Mouse (Mus musculus) kidney, postnatal 4 days (tissue): Measurements from ENCODE around the gene Gas2l1.

Experiments used
- DNase-seq, 2 experiments: peaks; one replicate each; pipeline ENCODE4 v3.0.0; 2021; ENCODE audit warnings: mixed read lengths in 2 of 2

Gas2l1 gene

DNA sequence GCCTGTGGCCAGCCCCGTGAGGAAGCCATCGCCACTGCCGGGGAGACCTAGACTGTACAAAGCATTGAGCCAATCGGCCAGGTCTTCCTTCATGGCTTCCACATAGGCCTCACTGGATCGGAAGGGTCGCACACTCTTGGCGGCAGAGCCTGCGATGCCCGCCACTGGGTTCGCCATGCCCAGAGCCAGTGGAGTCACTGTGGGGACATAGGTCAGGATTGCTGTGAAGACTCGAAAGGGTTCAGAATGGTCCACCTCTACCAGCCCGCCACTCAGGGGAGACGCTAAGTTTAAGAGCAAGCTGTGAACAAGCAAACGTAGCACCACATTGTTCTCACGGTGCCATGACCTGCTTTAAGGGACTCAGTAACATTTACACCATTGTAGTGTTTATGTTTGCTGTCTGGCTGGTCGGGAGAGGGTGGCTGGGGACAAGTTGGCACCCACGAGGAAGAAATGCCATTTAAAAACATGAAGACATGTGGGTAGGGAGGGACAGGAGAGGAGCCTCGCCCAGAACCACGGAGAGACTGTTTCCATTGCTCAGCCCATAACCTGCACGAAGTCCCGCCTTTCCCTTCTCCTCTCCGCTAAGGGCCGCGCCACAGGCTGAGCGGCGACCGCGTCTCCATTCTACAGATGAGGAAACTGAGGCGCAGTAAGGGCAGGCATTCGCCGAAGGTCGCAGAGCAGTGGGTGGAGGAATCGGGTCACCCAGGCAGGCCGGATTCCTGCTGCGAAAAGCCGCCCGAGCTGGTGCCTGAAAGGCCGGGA, 658 bp downstream of the Gas2l1 start:
- DNase-seq = peak in 1 of 2 experiments; percentile 33

DNA sequence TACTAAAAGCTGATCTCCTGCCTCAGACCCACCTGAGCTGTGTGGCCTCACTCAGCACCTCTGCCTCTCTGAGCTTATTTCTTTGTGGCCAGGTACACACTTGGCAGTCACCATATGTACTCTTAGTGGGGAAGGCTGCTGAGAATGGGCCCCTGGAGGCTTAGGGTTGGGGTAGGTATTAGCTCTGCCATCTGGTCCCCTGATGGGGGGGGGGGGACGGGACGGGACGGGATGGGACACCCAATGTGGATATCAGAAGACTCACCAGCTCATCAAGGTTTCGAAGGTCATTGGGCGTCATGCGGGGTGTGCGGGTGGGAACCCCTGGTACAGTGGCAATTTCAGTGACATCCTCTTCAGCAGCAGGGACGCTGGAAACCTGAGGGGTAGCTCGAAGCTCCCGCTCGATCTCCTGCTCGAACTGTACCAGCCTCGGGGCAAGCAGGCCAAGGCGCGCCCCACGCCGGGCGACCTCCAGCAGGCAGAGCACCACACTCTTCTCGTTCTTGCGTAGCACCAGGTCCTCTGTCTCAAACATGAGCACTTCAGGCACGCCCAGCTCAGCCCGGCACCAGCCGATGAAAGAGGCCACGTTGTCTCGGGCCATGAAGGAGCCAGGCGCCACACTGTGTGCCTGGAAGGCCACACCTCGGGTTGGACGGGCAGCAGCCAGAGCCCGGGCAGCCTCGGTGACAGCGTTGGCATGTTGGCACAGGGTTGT, 1.4 kb downstream of the Gas2l1 start:
- no peak for DNase-seq

GRCm38 (mm10) chr11:5062860-5063505, 2.1 kb downstream of the Gas2l1 start:
- no peak for DNase-seq

DNA sequence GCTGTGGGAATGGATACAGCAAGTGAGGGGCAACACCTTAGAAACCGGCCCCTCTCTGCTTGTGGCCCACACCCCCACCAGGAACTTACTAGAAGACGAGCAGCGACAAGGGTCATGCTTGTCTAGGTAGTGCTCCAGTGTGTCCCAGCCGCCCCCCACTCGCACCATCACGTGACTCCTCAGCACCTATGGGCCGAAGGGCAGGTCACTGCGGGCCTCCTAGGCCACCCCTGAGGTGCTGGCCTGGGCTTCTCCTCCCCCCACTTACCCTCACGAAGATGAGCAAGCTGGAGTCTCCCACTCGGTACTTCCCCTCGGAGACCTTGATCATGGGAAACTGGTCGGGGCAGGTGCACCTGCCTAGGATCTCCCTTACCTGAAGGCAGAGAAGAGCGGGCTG, 2.8 kb downstream of the Gas2l1 start:
- peak in 1 of 2 experiments; percentile 30 for DNase-seq

GRCm38 (mm10) chr11:5061413-5062139, 3.6 kb downstream of the Gas2l1 start:
- peak; percentile 93 to 95 for DNase-seq

GRCm38 (mm10) chr11:5060756-5061412, 4.2 kb downstream of the Gas2l1 start:
- no peak for DNase-seq

- DNase-seq = peak; percentile 54 to 65
These were observed 5.4 kb downstream of the Gas2l1 start for GRCm38 (mm10) chr11:5059704-5060156.

GRCm38 (mm10) chr11:5059230-5059629, 5.9 kb downstream of the Gas2l1 start:
- DNase-seq = peak in 1 of 2 experiments; percentile 41

DNA sequence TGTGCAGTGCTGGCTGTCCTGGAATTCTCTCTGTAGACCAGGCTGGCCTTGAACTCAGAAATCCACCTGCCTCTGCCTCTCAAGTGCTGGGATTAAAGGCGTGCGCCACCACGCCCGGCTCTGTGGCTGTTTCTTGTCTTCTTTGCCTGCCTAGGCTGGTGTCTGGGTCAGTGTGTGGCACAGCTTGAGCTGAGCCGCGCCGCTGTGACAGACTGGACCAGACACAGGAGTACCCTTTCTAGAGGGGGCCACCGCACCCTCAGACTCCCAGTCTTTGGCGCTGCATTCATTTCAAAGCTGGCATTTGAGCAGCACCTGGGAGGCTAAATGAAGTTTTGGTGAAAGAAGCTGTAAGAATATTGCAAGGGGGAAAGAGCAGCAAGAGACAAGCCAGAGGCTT, 6.3 kb downstream of the Gas2l1 start:
- peak in 1 of 2 experiments; percentile 29 for DNase-seq

DNA sequence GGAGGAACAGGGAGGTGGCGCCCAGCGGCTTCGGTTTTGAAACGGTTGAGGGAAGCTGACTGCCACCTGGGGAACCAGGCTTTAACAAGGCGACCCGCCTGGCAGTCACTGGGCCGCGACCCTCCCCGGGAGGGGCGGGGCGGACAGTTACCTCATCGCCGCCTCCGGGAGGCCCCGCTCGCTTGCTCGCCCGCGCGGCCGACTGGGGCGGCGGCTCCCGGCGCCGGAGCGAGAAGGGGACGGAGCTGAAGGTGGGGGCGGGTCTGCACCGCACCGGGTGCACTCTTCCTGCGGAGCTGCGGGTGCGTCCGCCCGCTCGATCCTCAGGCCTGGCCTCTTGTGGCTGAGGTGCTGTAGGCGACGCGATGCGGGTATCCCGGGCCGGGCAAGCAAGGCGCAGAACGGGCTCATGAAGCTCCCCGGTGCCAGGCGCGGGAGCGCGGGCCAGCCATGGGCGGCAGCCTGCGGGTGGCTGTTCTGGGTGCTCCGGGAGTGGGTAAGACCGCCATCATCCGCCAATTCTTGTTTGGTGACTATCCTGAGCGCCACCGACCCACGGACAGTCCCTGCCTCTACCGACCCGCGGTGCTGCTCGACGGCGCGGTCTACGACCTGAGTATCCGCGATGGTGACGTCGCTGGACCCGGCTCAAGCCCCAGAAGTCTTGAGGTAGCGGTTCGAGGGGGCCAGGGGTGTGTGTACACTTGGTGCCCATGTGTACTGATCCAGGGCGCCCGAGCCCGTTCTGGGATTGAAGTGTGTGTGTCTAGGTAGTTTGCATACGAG, 7.1 kb downstream of the Gas2l1 start, which contains the start of gene Rasl10a:
TSS of gene Rasl10a (plus strand) at position 273 of the 786 bp plus-strand sequence.
- peak; percentile 66 to 79 for DNase-seq

DNA sequence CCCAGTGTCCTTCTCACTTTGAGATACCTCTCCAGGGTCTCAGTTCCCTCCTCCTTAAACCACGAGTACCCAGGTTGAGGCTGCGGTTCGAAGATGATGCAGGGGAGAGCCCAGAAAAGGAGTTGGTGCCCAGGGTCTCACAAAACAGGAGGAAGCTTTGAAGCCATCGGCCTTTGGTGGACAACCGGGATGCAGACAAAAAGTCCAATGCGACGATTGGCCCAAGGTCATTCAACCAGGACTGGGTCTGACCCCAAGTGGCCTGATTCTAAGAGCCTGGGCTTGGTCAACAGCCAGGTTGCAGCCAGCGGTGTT, 7.6 kb downstream of the Gas2l1 start:
- DNase-seq = no peak

GRCm38 (mm10) chr11:5057064-5057463, 8.1 kb downstream of the Gas2l1 start:
- DNase-seq = no peak

DNA sequence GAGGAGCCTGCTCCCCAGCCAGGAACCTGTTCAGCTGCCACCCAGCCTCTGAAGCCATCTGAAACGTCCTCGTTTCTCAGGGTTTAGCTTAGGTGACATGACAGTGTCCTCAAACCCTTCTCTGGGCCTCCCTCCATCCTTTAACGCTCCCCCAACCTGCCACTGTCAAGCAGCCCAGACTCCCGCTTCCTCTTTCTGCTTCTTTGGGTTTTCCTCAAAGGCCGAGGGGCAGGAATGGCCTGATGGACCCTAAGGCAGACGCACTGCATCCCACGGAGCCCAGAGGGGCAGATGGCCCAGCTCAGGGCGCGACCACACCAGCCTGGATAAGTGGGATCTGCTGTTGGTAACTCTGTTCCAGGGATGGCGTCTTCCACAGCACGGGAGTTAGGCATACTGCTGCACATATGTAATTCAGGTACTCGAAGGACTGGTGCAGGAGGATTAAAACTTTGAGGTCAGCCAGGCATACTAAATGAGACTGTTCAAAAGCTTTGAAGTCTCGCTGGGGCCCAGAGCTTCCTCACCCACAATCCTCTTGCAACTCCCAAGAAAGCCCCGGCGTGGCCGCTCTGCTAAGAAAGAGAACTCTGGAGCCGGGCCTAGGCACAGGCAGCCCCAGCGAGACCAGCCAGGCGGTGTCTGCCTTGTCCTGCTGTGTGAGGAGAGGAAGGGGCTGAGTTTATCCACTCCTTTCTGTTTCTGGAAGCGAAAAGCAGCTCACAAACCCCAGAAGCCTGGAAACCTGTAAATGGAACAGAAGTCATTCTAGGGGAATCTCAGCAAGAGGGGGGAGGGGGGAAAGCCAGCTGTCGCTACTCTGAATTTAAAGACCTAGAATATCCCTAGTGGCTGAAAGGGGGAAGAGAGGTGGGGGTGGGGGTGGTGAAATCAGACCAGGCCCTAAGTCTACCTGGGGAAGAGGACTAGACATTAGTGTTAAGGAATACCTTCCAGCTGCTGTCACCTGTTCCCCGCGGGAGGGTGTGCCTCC, 8.9 kb downstream of the Gas2l1 start:
- DNase-seq = peak; percentile 39 to 45

DNA sequence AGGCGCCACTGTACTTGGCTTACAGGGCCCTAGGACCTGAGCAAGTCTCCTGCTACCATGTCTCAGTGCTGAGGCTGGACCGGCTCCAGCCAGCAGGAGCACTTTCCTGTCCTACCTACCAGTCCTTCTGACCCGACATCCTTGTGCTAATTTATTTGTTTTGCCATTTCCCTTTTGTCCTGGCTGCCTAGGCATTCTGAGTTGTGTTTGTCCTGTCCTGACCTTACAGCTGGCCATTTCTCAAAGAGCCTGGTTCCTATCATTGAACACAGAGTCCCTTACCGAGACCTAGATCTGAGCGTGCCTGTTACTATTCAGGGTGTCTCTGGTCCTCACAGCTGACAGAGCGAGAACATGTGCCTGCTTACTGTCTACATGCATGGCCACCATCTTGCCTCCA, 10.3 kb downstream of the Gas2l1 start:
- DNase-seq = no peak

DNA sequence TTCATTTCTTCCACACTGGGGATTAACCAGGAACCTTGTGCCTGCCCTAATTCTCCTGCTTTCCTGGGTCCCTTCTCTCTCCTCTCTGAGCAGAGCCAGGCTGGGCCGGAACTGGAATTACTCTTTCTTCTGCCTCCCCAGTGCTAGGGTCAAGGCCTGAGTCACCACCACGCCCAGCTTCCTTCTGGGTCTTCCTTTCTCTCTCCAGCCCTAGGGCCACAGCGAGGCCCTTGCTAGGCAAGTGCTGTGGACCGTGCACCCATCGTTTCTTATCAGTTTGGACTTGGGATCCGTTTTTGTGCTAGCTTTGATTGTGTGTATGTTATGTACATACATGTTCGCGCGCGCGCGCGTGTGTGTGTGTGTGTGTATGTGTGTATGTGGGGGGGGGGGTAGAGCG, 11.0 kb downstream of the Gas2l1 start:
- no peak for DNase-seq

DNA sequence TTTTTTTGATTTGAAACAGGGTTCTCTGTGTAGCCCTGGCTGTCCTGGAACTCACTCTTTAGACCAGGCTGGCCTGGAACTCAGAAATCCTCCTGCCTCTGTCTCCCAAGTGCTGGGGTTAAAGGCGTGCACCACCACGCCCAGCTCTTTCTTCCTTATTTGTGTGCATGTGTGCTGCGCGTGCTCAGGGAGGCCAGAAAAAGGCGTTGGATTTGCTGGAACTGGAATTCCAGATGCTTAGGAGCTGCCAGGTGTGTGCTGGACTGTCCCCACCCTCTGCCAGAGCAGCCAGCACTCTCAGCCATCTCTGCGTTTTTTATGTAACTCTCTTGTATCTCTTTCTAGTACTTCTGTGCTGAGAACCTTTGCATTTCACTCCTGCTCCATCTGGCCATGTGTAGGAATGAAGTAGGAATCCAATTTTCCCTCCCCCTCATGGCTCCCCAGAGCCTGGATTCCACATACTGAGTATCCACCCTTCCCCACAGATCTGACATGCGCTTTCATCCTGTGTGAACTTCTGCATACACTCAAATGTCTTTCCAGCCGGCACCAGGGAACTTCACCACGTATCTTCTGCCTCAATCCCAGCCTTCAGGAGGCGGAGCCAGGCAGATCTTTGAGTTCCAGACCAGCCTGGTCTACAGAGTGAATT, 12.8 kb downstream of the Gas2l1 start:
- no peak for DNase-seq

GRCm38 (mm10) chr11:5051629-5052028, 13.5 kb downstream of the Gas2l1 start:
- DNase-seq = no peak

DNA sequence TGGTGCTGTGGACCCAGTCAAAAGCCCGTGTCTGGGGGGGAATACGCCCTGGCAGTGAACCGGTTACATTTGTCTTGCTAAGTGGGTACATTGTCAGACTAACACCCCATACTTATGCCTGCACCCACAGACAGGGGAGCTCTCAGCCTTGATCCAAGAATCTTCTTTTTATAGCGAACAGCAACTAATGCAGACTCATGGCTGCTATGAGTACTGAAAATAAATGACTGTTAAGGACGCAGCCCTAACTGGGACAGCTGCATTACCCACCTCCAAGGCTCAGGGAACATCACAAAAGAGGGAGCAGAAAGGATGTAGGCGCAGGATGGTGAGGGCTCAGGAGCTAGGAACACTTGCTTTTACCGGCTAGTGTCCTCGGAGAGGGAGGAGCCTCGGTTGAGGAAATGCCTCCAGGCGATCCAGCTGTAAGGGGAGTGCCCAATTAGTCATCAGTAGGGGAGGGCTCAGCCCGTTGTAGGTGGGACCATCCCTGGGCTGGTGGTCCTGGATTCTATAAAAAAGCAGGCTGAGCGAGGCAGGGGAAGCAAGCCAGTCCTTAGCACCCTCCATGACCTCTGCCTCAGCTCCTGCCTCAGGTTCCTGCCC, 18.7 kb downstream of the Gas2l1 start:
- no peak for DNase-seq
